Mouse (Mus musculus): ENCODE measurements at regions not wholly inside any gene's neighbourhood (a gene's known extent, or its start where the extent isn't known, plus 50 kb on each side); places are given as distances from the start of the nearest gene placed in this dataset.
"Not testable (repeated sequence)": the region's sequence is repeated elsewhere in the genome, so short reads cannot be mapped to it uniquely, and the experiment has no call there.

- Histone ChIP-seq H3K27me3 (replicated peaks; ENCODE audit: control insufficient read depth, insufficient read depth, low read length) (no peaks in the 10 kb centered on the region), H3K9ac (ENCODE audit: low read depth, low read length) (no peak overlapping the region), H3K4me1 (replicated peaks; ENCODE audit: control insufficient read depth, insufficient read depth, low read length) (no peaks in the 10 kb centered on the region), H3K4me2 (no peak overlapping the region), H3K4me3 (ENCODE audit: low read depth, low read length) (no peak overlapping the region), H3K36me3 (ENCODE audit: control insufficient read depth, insufficient read depth, low read length) (no peaks in the 10 kb centered on the region), H3K27ac (ENCODE audit: low read depth, low read length) (no peak overlapping the region), H3K9me3 (ENCODE audit: control insufficient read depth, low read length) (no peaks in the 10 kb centered on the region)
- 75% methylated on average over 11 of the region's 11 CpGs for WGBS
- DNase-seq (ENCODE audit: low spot score), result no peak
- no peak for ATAC-seq (replicated peaks; ENCODE audit: low FRiP score)
Observed at GRCm38 (mm10) chr12:55983565-55984351, 147.6 kb downstream of the Brms1l start.

- WGBS, result 64% methylated on average over 3 of the region's 3 CpGs
- H3K27ac ChIP-seq (ENCODE audit: low read depth, low read length), result no peak overlapping the region
- no peaks in the 10 kb centered on the region for H3K9me3 ChIP-seq (ENCODE audit: control insufficient read depth, low read length)
- no peak for DNase-seq (ENCODE audit: low spot score)
- H3K36me3 ChIP-seq (ENCODE audit: control insufficient read depth, insufficient read depth, low read length), result no peaks in the 10 kb centered on the region
- H3K4me3 ChIP-seq (ENCODE audit: low read depth, low read length), result no peak overlapping the region
- no peak for ATAC-seq (replicated peaks; ENCODE audit: low FRiP score)
- H3K4me2 ChIP-seq, result no peak overlapping the region
- H3K9ac ChIP-seq (ENCODE audit: low read depth, low read length), result no peak overlapping the region
- H3K4me1 ChIP-seq (replicated peaks; ENCODE audit: control insufficient read depth, insufficient read depth, low read length), result no peaks in the 10 kb centered on the region
- no peaks in the 10 kb centered on the region for H3K27me3 ChIP-seq (replicated peaks; ENCODE audit: control insufficient read depth, insufficient read depth, low read length)
Observed at GRCm38 (mm10) chr12:55983128-55983527, 147.0 kb downstream of the Brms1l start.

GRCm38 (mm10) chr12:55974262-55974661 is 138.1 kb downstream of the Brms1l start:
- 75% methylated on average over 3 of the region's 3 CpGs for WGBS
- ATAC-seq (replicated peaks; ENCODE audit: low FRiP score) (no peak), DNase-seq (ENCODE audit: low spot score) (no peak)
- Histone ChIP-seq H3K27me3 (replicated peaks; ENCODE audit: control insufficient read depth, insufficient read depth, low read length) (no peaks in the 10 kb centered on the region), H3K4me2 (no peak overlapping the region), H3K36me3 (ENCODE audit: control insufficient read depth, insufficient read depth, low read length) (no peaks in the 10 kb centered on the region), H3K27ac (ENCODE audit: low read depth, low read length) (no peak overlapping the region), H3K9ac (ENCODE audit: low read depth, low read length) (no peak overlapping the region), H3K4me3 (ENCODE audit: low read depth, low read length) (no peak overlapping the region), H3K4me1 (replicated peaks; ENCODE audit: control insufficient read depth, insufficient read depth, low read length) (no peaks in the 10 kb centered on the region), H3K9me3 (ENCODE audit: control insufficient read depth, low read length) (no peaks in the 10 kb centered on the region)

GRCm38 (mm10) chr12:55959319-55959718 is 123.2 kb downstream of the Brms1l start:
- H3K27ac ChIP-seq (ENCODE audit: low read depth, low read length); H3K27me3 ChIP-seq (replicated peaks; ENCODE audit: control insufficient read depth, insufficient read depth, low read length); DNase-seq (ENCODE audit: low spot score); H3K4me1 ChIP-seq (replicated peaks; ENCODE audit: control insufficient read depth, insufficient read depth, low read length); H3K9ac ChIP-seq (ENCODE audit: low read depth, low read length); ATAC-seq (replicated peaks; ENCODE audit: low FRiP score); H3K4me2 ChIP-seq; H3K4me3 ChIP-seq (ENCODE audit: low read depth, low read length); H3K9me3 ChIP-seq (ENCODE audit: control insufficient read depth, low read length); H3K36me3 ChIP-seq (ENCODE audit: control insufficient read depth, insufficient read depth, low read length): not testable (repeated sequence)
- WGBS, result 85% methylated on average over 3 of the region's 3 CpGs

- H3K9ac ChIP-seq (ENCODE audit: low read depth, low read length), result no peak overlapping the region
- no peak overlapping the region for H3K27ac ChIP-seq (ENCODE audit: low read depth, low read length)
- no peaks in the 10 kb centered on the region for H3K27me3 ChIP-seq (replicated peaks; ENCODE audit: control insufficient read depth, insufficient read depth, low read length)
- no peaks in the 10 kb centered on the region for H3K9me3 ChIP-seq (ENCODE audit: control insufficient read depth, low read length)
- no peaks in the 10 kb centered on the region for H3K36me3 ChIP-seq (ENCODE audit: control insufficient read depth, insufficient read depth, low read length)
- H3K4me1 ChIP-seq (replicated peaks; ENCODE audit: control insufficient read depth, insufficient read depth, low read length), result no peaks in the 10 kb centered on the region
- H3K4me2 ChIP-seq, result no peak overlapping the region
- H3K4me3 ChIP-seq (ENCODE audit: low read depth, low read length), result no peak overlapping the region
- ATAC-seq (replicated peaks; ENCODE audit: low FRiP score), result no peak
- 83% methylated on average over 6 of the region's 6 CpGs for WGBS
- no peak for DNase-seq (ENCODE audit: low spot score)
Observed at GRCm38 (mm10) chr12:55940566-55940965, 104.4 kb downstream of the Brms1l start.

GRCm38 (mm10) chr12:55939281-55940142 is 103.4 kb downstream of the Brms1l start:
- no peaks in the 10 kb centered on the region for H3K27me3 ChIP-seq (replicated peaks; ENCODE audit: control insufficient read depth, insufficient read depth, low read length)
- no peaks in the 10 kb centered on the region for H3K4me1 ChIP-seq (replicated peaks; ENCODE audit: control insufficient read depth, insufficient read depth, low read length)
- H3K27ac ChIP-seq (ENCODE audit: low read depth, low read length), result no peak overlapping the region
- H3K9ac ChIP-seq (ENCODE audit: low read depth, low read length), result no peak overlapping the region
- no peaks in the 10 kb centered on the region for H3K9me3 ChIP-seq (ENCODE audit: control insufficient read depth, low read length)
- WGBS, result 70% methylated on average over 10 of the region's 10 CpGs
- H3K36me3 ChIP-seq (ENCODE audit: control insufficient read depth, insufficient read depth, low read length), result no peaks in the 10 kb centered on the region
- no peak overlapping the region for H3K4me3 ChIP-seq (ENCODE audit: low read depth, low read length)
- ATAC-seq (replicated peaks; ENCODE audit: low FRiP score) (no peak), DNase-seq (ENCODE audit: low spot score) (no peak)
- no peak overlapping the region for H3K4me2 ChIP-seq

- ATAC-seq (replicated peaks; ENCODE audit: low FRiP score) (no peak), DNase-seq (ENCODE audit: low spot score) (no peak)
- Histone ChIP-seq H3K27me3 (replicated peaks; ENCODE audit: control insufficient read depth, insufficient read depth, low read length) (no peaks in the 10 kb centered on the region), H3K9ac (ENCODE audit: low read depth, low read length) (no peak overlapping the region), H3K4me2 (no peak overlapping the region), H3K4me1 (replicated peaks; ENCODE audit: control insufficient read depth, insufficient read depth, low read length) (no peaks in the 10 kb centered on the region), H3K36me3 (ENCODE audit: control insufficient read depth, insufficient read depth, low read length) (no peaks in the 10 kb centered on the region), H3K27ac (ENCODE audit: low read depth, low read length) (no peak overlapping the region), H3K9me3 (ENCODE audit: control insufficient read depth, low read length) (no peaks in the 10 kb centered on the region), H3K4me3 (ENCODE audit: low read depth, low read length) (no peak overlapping the region)
- WGBS, result 50% methylated on average over 1 of the region's 1 CpGs
Observed at GRCm38 (mm10) chr12:55934172-55934571, 98.0 kb downstream of the Brms1l start.

- no peaks in the 10 kb centered on the region for H3K4me1 ChIP-seq (replicated peaks; ENCODE audit: control insufficient read depth, insufficient read depth, low read length)
- ATAC-seq (replicated peaks; ENCODE audit: low FRiP score) (no peak), DNase-seq (ENCODE audit: low spot score) (no peak)
- H3K9ac ChIP-seq (ENCODE audit: low read depth, low read length), result no peak overlapping the region
- no peak overlapping the region for H3K27ac ChIP-seq (ENCODE audit: low read depth, low read length)
- no peaks in the 10 kb centered on the region for H3K36me3 ChIP-seq (ENCODE audit: control insufficient read depth, insufficient read depth, low read length)
- H3K27me3 ChIP-seq (replicated peaks; ENCODE audit: control insufficient read depth, insufficient read depth, low read length), result no peaks in the 10 kb centered on the region
- no peaks in the 10 kb centered on the region for H3K9me3 ChIP-seq (ENCODE audit: control insufficient read depth, low read length)
- H3K4me3 ChIP-seq (ENCODE audit: low read depth, low read length), result no peak overlapping the region
- no peak overlapping the region for H3K4me2 ChIP-seq
- WGBS, result 65% methylated on average over 11 of the region's 11 CpGs
Observed at GRCm38 (mm10) chr12:55933417-55933816, 97.3 kb downstream of the Brms1l start.

All from liver, embryonic 11.5 days (tissue).